Mouse (Mus musculus) forebrain, embryonic 15.5 days (tissue): ENCODE measurements around the gene Smim8. TPM values are rescaled to one million over a fixed set of nuclear protein-coding genes. Genes with fewer than 3 reads are reported as not detected.

Experiments
- ATAC-seq: fragments of 200-750 bp; cut with Nextera tagmentation; replicated peaks from 2 replicates; pipeline ENCODE4 v1.8.0; 2017; ENCODE audit warnings: mild to moderate bottlenecking, moderate TSS enrichment, moderate library complexity
- H3K27ac ChIP-seq: fragments of 300-500 bp; sonication (generic); replicated peaks from 2 replicates; pipeline ENCODE4 v1.5.1; 2015; ENCODE audit warnings: mild to moderate bottlenecking, inconsistent platforms
- H3K27me3 ChIP-seq: fragments of 300-500 bp; sonication (generic); 2 replicates; pipeline ENCODE4 v1.6.1; 2015; ENCODE audit warnings: inconsistent platforms
- H3K36me3 ChIP-seq: fragments of 300-500 bp; sonication (generic); 2 replicates; pipeline ENCODE4 v1.6.1; 2015; ENCODE audit warnings: mild to moderate bottlenecking, inconsistent platforms
- H3K4me1 ChIP-seq: fragments of 300-500 bp; sonication (generic); 2 replicates; pipeline ENCODE4 v1.6.1; 2015; ENCODE audit warnings: inconsistent platforms
- H3K4me2 ChIP-seq: fragments of 300-500 bp; sonication (generic); replicated peaks from 2 replicates; pipeline ENCODE4 v1.6.1; 2015; ENCODE audit warnings: mild to moderate bottlenecking, inconsistent platforms
- H3K4me3 ChIP-seq: fragments of 300-500 bp; sonication (generic); 2 replicates; pipeline ENCODE4 v1.5.1; 2015; ENCODE audit warnings: mild to moderate bottlenecking, inconsistent platforms
- H3K9ac ChIP-seq: fragments of 300-500 bp; sonication (generic); replicated peaks from 2 replicates; pipeline ENCODE4 v1.6.1; 2015; ENCODE audit warnings: mild to moderate bottlenecking, inconsistent platforms
- H3K9me3 ChIP-seq: fragments of 300-500 bp; sonication (generic); 2 replicates; pipeline ENCODE4 v1.6.1; 2016; ENCODE audit warnings: inconsistent platforms
- WGBS: fragments of 180-500 bp; shearing (Covaris S2); methylation state at CpG from one replicate; pipeline ENCODE4 v1.1.7; 2015; ENCODE audit warnings: mixed read lengths; 5-methylcytosine and 5-hydroxymethylcytosine counted together
- polyA plus RNA-seq: library from polyadenylated mRNA; unstranded; fragments of >200 nt; fragmentation: Nextera tagmentation; extraction: Ambion mirVana; gene quantifications from 2 replicates; pipeline ENCODE4 v1.2.1, GENCODE M21; 2015

Smim8 gene
- polyA plus RNA-seq, result 46.1 and 48.5 TPM in 2 replicates

GRCm38 (mm10) chr4:34777677-34778527, at the start of gene Smim8:
Gene Smim8, minus strand, starts transcription at chr4:34778423.
- ATAC-seq, result peak; percentile 95
- Histone ChIP-seq H3K4me3 (peak within 1 kb of the TSS; percentile 64), H3K27ac (peak within 1 kb of the TSS; percentile 72), H3K27me3 (0 out of 2 replicates have a peak, but pooled peaks cover 3% of the 10 kb centered on the region), H3K4me2 (peak within 1 kb of the TSS; percentile 73), H3K4me1 (peaks cover 8% of the 10 kb centered on the region), H3K9ac (peak within 1 kb of the TSS; percentile 64), H3K36me3 (no peaks in the 10 kb centered on the region), H3K9me3 (no peaks in the 10 kb centered on the region)
- 5% methylated on average over 40 of the region's 40 CpGs for WGBS

- H3K4me3 ChIP-seq, result no peak overlapping the region
- H3K4me2 ChIP-seq, result no peak overlapping the region
- no peak overlapping the region; the same call in 1 of the 2 replicates for H3K27ac ChIP-seq
- ATAC-seq, result no peak
- H3K9ac ChIP-seq, result no peak overlapping the region
- 78% methylated on average over 1 of the region's 1 CpGs for WGBS
- no peaks in the 10 kb centered on the region for H3K27me3 ChIP-seq
- H3K9me3 ChIP-seq, result no peaks in the 10 kb centered on the region
- H3K4me1 ChIP-seq, result peaks cover 5% of the 10 kb centered on the region; the same call in 1 of the 2 replicates
- H3K36me3 ChIP-seq, result peaks cover 8% of the 10 kb centered on the region
Measured at GRCm38 (mm10) chr4:34823901-34824300, 45.7 kb upstream of the Smim8 start.

GRCm38 (mm10) chr4:34819904-34820303, 41.7 kb upstream of the Smim8 start:
- no peak overlapping the region for H3K9ac ChIP-seq
- H3K9me3 ChIP-seq, result no peaks in the 10 kb centered on the region
- H3K27me3 ChIP-seq, result no peaks in the 10 kb centered on the region
- no peak overlapping the region for H3K27ac ChIP-seq
- H3K4me3 ChIP-seq, result no peak overlapping the region
- no peak overlapping the region for H3K4me2 ChIP-seq
- H3K36me3 ChIP-seq, result peaks cover 26% of the 10 kb centered on the region
- no peak for ATAC-seq
- peaks cover 5% of the 10 kb centered on the region; the same call in 1 of the 2 replicates for H3K4me1 ChIP-seq
- 91% methylated on average over 4 of the region's 4 CpGs for WGBS

- Histone ChIP-seq H3K36me3 (peaks cover 16% of the 10 kb centered on the region), H3K27me3 (no peaks in the 10 kb centered on the region), H3K4me2 (no peak overlapping the region), H3K27ac (no peak overlapping the region), H3K4me1 (no peaks in the 10 kb centered on the region), H3K9ac (no peak overlapping the region), H3K4me3 (no peak overlapping the region), H3K9me3 (no peaks in the 10 kb centered on the region)
- WGBS, result 85% methylated on average over 14 of the region's 14 CpGs
- ATAC-seq, result 0 out of 2 replicates have a peak, but pooled peaks have one; percentile 35
Measured at GRCm38 (mm10) chr4:34801166-34802034, 23.2 kb upstream of the Smim8 start.

- H3K9ac ChIP-seq, result no peak overlapping the region
- no peak overlapping the region for H3K4me3 ChIP-seq
- no peaks in the 10 kb centered on the region for H3K4me1 ChIP-seq
- no peak overlapping the region for H3K4me2 ChIP-seq
- H3K9me3 ChIP-seq, result no peaks in the 10 kb centered on the region
- no peaks in the 10 kb centered on the region for H3K36me3 ChIP-seq
- no peak for ATAC-seq
- H3K27ac ChIP-seq, result no peak overlapping the region
- no peaks in the 10 kb centered on the region for H3K27me3 ChIP-seq
- 91% methylated on average over 2 of the region's 2 CpGs for WGBS
Measured at GRCm38 (mm10) chr4:34798005-34798404, 19.8 kb upstream of the Smim8 start.

- no peak overlapping the region for H3K4me3 ChIP-seq
- H3K9me3 ChIP-seq, result no peaks in the 10 kb centered on the region
- no peaks in the 10 kb centered on the region for H3K36me3 ChIP-seq
- WGBS, result 85% methylated on average over 8 of the region's 8 CpGs
- no peaks in the 10 kb centered on the region for H3K27me3 ChIP-seq
- ATAC-seq, result no peak
- H3K27ac ChIP-seq, result no peak overlapping the region
- H3K4me2 ChIP-seq, result no peak overlapping the region
- no peaks in the 10 kb centered on the region for H3K4me1 ChIP-seq
- H3K9ac ChIP-seq, result no peak overlapping the region
Measured at GRCm38 (mm10) chr4:34797294-34797983, 19.2 kb upstream of the Smim8 start.

- H3K4me2 ChIP-seq, result no peak overlapping the region
- H3K27ac ChIP-seq, result no peak overlapping the region
- no peak overlapping the region for H3K4me3 ChIP-seq
- no peaks in the 10 kb centered on the region for H3K27me3 ChIP-seq
- no peaks in the 10 kb centered on the region for H3K36me3 ChIP-seq
- H3K9ac ChIP-seq, result no peak overlapping the region
- no peaks in the 10 kb centered on the region for H3K9me3 ChIP-seq
- no peaks in the 10 kb centered on the region for H3K4me1 ChIP-seq
- 72% methylated on average over 5 of the region's 5 CpGs for WGBS
- ATAC-seq, result peak; percentile 53; the same call in 1 of the 2 replicates
Measured at GRCm38 (mm10) chr4:34796294-34796693, 18.1 kb upstream of the Smim8 start.

GRCm38 (mm10) chr4:34786476-34786875, 8.3 kb upstream of the Smim8 start:
- Histone ChIP-seq H3K9ac (no peak overlapping the region), H3K27me3 (no peaks in the 10 kb centered on the region), H3K27ac (no peak overlapping the region), H3K4me3 (no peak overlapping the region), H3K4me2 (no peak overlapping the region), H3K4me1 (no peaks in the 10 kb centered on the region), H3K9me3 (no peaks in the 10 kb centered on the region), H3K36me3 (no peaks in the 10 kb centered on the region)
- 93% methylated on average over 3 of the region's 3 CpGs for WGBS
- ATAC-seq, result no peak

GRCm38 (mm10) chr4:34785646-34786045, 7.4 kb upstream of the Smim8 start:
- ATAC-seq, result no peak; the same call in 1 of the 2 replicates
- no peaks in the 10 kb centered on the region for H3K36me3 ChIP-seq
- no peaks in the 10 kb centered on the region for H3K9me3 ChIP-seq
- no peaks in the 10 kb centered on the region for H3K27me3 ChIP-seq
- no peaks in the 10 kb centered on the region for H3K4me1 ChIP-seq
- H3K27ac ChIP-seq, result no peak overlapping the region
- WGBS, result 88% methylated on average over 2 of the region's 2 CpGs
- H3K9ac ChIP-seq, result no peak overlapping the region
- no peak overlapping the region for H3K4me2 ChIP-seq
- no peak overlapping the region for H3K4me3 ChIP-seq

GRCm38 (mm10) chr4:34784865-34785264, 6.6 kb upstream of the Smim8 start:
- 53% methylated on average over 5 of the region's 5 CpGs for WGBS
- no peak overlapping the region for H3K4me3 ChIP-seq
- H3K9me3 ChIP-seq, result no peaks in the 10 kb centered on the region
- no peak for ATAC-seq
- no peak overlapping the region for H3K4me2 ChIP-seq
- H3K36me3 ChIP-seq, result no peaks in the 10 kb centered on the region
- no peaks in the 10 kb centered on the region for H3K4me1 ChIP-seq
- no peaks in the 10 kb centered on the region for H3K27me3 ChIP-seq
- no peak overlapping the region for H3K9ac ChIP-seq
- H3K27ac ChIP-seq, result no peak overlapping the region

GRCm38 (mm10) chr4:34782730-34783129, 4.5 kb upstream of the Smim8 start:
- Histone ChIP-seq H3K4me2 (no peak overlapping the region), H3K4me3 (no peak overlapping the region), H3K9me3 (no peaks in the 10 kb centered on the region), H3K27ac (no peak overlapping the region), H3K4me1 (peaks cover under 1% of the 10 kb centered on the region), H3K36me3 (no peaks in the 10 kb centered on the region), H3K9ac (no peak overlapping the region), H3K27me3 (no peaks in the 10 kb centered on the region)
- no peak for ATAC-seq
- WGBS, result 22% methylated on average over 4 of the region's 4 CpGs
